Mouse (Mus musculus) lung, postnatal 0 days (tissue): ENCODE results near the gene Gm10717. TPM values are rescaled to one million over a fixed set of nuclear protein-coding genes. Genes with fewer than 3 reads are reported as not detected.
"Not testable (repeated sequence)": the region's sequence is repeated elsewhere in the genome, so short reads cannot be mapped to it uniquely, and the experiment has no call there.

Experiments
- ATAC-seq: fragments of 200-750 bp; cut with Nextera tagmentation; 2 replicates; pipeline ENCODE4 v1.8.0; 2017; ENCODE audit warnings: moderate library complexity
- DNase-seq: peaks from one replicate; pipeline ENCODE4 v3.0.0-alpha.2; 2016; ENCODE audit warnings: low spot score
- H3K27ac ChIP-seq: fragments of 300-500 bp; sonication (generic); 2 replicates; pipeline ENCODE4 v1.5.1; 2014; ENCODE audit warnings: antibody characterized with exemption, mild to moderate bottlenecking, low read length, mixed read lengths
- H3K27me3 ChIP-seq: fragments of 300-500 bp; sonication (generic); replicated peaks from 2 replicates; pipeline ENCODE4 v1.6.1; 2014; ENCODE audit warnings: low read length, mixed read lengths; ENCODE audit not compliant: insufficient read depth
- H3K36me3 ChIP-seq: fragments of 300-500 bp; sonication (generic); 2 replicates; pipeline ENCODE4 v1.6.1; 2014; ENCODE audit warnings: low read length, mixed read lengths; ENCODE audit not compliant: insufficient read depth
- H3K4me1 ChIP-seq: fragments of 300-500 bp; sonication (generic); 2 replicates; pipeline ENCODE4 v1.6.1; 2014; ENCODE audit warnings: antibody characterized with exemption, low read depth, low read length, mixed read lengths; ENCODE audit not compliant: insufficient read depth
- H3K4me2 ChIP-seq: fragments of 300-500 bp; sonication (generic); replicated peaks from 2 replicates; pipeline ENCODE4 v1.6.1; 2014; ENCODE audit warnings: low read depth, mild to moderate bottlenecking, low read length, moderate library complexity, mixed read lengths
- H3K4me3 ChIP-seq: fragments of 300-500 bp; sonication (generic); 2 replicates; pipeline ENCODE4 v1.5.1; 2014; ENCODE audit warnings: low read depth, low read length
- H3K9ac ChIP-seq: fragments of 300-500 bp; sonication (generic); replicated peaks from 2 replicates; pipeline ENCODE4 v1.6.1; 2014; ENCODE audit warnings: low read depth, mild to moderate bottlenecking
- H3K9me3 ChIP-seq: fragments of 300-500 bp; sonication (generic); 2 replicates; pipeline ENCODE4 v1.6.1; 2016; ENCODE audit warnings: low read length, mixed read lengths
- WGBS: fragments of 180-500 bp; shearing (Covaris S2); extraction: QIAGEN DNeasy Blood & Tissue Kit; methylation state at CpG from one replicate; pipeline ENCODE4 v1.1.7; 2014; 5-methylcytosine and 5-hydroxymethylcytosine counted together
- polyA plus RNA-seq: library from polyadenylated mRNA; unstranded; fragments of >200 nt; fragmentation: Nextera tagmentation; extraction: Ambion mirVana; gene quantifications from 2 replicates; pipeline ENCODE4 v1.2.1, GENCODE M21; 2015

Gm10717 gene
- polyA plus RNA-seq = 1.1 and 1.8 TPM in 2 replicates

DNA sequence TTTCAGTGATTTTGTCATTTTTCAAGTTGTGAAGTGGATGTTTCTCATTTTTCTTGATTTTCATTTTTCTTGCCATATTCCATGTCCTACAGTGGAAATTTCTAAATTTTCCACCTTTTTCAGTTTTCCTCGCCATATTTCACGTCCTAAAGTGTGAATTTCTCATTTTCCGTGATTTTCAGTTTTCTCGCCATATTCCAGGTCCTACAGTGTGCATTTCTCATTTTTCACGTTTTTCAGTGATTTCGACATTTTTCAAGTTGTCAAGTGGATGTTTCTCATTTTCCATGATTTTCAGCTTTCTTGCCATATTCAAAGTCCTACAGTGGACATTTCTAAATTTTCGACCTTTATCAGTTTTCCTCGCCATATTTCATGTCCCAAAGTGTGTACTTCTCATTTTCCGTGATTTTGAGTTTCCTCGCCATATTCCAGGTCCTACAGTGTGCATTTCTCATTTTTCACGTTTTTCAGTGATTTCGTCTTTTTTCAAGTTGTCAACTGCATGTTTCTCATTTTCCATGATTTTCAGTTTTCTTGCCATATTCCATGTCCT lies at the start of gene Gm10717:
Gene Gm10717, plus strand, starts transcription at position 506 of the 556 bp plus-strand sequence.
- H3K9me3 ChIP-seq, ATAC-seq, DNase-seq, H3K4me2 ChIP-seq, H3K4me1 ChIP-seq, H3K4me3 ChIP-seq, H3K9ac ChIP-seq, H3K27ac ChIP-seq, H3K27me3 ChIP-seq, H3K36me3 ChIP-seq: not testable (repeated sequence)
- 75% methylated on average over 12 of the region's 12 CpGs for WGBS

- H3K9ac ChIP-seq, H3K4me1 ChIP-seq, H3K27me3 ChIP-seq, H3K4me2 ChIP-seq, H3K27ac ChIP-seq, ATAC-seq, H3K4me3 ChIP-seq, H3K9me3 ChIP-seq, H3K36me3 ChIP-seq: not testable (repeated sequence)
- peak; percentile 4 for DNase-seq
- 66% methylated on average over 12 of the region's 12 CpGs for WGBS
These were observed 24.7 kb upstream of the Gm10717 start, which contains the start of gene Gm10722 for GRCm38 (mm10) chr9:3000445-3000972. Gm10722 (plus strand) TSS chr9:3000922.

DNA sequence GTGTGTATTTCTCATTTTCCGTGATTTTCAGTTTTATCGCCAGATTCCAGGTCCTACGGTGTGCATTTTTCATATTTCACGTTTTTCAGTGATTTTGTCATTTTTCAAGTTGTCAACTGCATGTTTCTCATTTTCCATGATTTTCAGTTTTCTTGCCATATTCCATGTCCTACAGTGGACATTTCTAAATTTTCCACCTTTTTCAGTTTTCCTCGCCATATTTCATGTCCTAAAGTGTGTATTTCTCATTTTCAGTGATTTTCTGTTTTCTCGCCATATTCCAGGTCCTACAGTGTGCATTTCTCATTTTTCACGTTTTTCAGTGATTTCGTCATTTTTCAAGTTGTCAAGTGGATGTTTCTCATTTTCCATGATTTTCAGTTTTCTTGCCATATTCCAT lies 24.2 kb upstream of the Gm10717 start:
- DNase-seq, H3K27me3 ChIP-seq, ATAC-seq, H3K4me3 ChIP-seq, H3K4me1 ChIP-seq, H3K9me3 ChIP-seq, H3K4me2 ChIP-seq, H3K9ac ChIP-seq, H3K36me3 ChIP-seq, H3K27ac ChIP-seq: not testable (repeated sequence)
- 65% methylated on average over 8 of the region's 8 CpGs for WGBS

- H3K9me3 ChIP-seq, H3K4me1 ChIP-seq, H3K27ac ChIP-seq, H3K9ac ChIP-seq, H3K4me2 ChIP-seq, H3K4me3 ChIP-seq, H3K36me3 ChIP-seq, H3K27me3 ChIP-seq: not testable (repeated sequence)
- ATAC-seq (peak; percentile 73), DNase-seq (peak; percentile 9)
- WGBS = 55% methylated on average over 8 of the region's 11 CpGs
These were observed 23.1 kb upstream of the Gm10717 start for GRCm38 (mm10) chr9:3001948-3002659.

DNA sequence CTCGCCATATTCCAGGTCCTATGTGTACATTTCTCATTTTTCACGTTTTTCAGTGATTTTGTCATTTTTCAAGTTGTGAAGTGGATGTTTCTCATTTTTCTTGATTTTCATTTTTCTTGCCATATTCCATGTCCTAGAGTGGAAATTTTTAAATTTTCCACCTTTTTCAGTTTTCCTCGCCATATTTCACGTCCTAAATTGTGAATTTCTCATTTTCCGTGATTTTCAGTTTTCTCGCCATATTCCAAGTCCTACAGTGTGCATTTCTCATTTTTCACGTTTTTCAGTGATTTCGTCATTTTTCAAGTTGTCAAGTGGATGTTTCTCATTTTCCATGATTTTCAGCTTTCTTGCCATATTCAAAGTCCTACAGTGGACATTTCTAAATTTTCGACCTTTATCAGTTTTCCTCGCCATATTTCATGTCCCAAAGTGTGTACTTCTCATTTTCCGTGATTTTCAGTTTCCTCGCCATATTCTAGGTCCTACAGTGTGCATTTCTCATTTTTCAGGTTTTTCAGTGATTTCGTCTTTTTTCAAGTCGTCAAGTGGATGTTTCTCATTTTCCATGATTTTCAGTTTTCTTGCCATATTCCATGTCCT lies 22.3 kb upstream of the Gm10717 start, which contains the start of gene Gm11168:
Gene Gm11168, plus strand, starts transcription at position 553 of the 603 bp plus-strand sequence.
- DNase-seq, H3K36me3 ChIP-seq, ATAC-seq, H3K27me3 ChIP-seq, H3K27ac ChIP-seq, H3K9me3 ChIP-seq, H3K4me1 ChIP-seq, H3K9ac ChIP-seq, H3K4me2 ChIP-seq, H3K4me3 ChIP-seq: not testable (repeated sequence)
- WGBS = 76% methylated on average over 6 of the region's 14 CpGs

DNA sequence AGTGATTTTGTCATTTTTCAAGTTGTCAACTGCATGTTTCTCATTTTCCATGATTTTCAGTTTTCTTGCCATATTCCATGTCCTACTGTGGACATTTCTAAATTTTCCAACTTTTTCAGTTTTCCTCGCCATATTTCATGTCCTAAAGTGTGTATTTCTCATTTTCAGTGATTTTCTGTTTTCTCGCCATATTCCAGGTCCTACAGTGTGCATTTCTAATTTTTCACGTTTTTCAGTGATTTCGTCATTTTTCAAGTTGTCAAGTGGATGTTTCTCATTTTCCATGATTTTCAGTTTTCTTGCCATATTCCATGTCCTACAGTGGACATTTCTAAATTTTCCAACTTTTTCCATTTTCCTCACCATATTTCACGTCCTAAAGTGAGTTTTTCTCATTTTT lies 19.0 kb upstream of the Gm10717 start:
- not testable (repeated sequence) for H3K27ac ChIP-seq, H3K9ac ChIP-seq, H3K36me3 ChIP-seq, H3K9me3 ChIP-seq, DNase-seq, H3K4me3 ChIP-seq, H3K4me1 ChIP-seq, ATAC-seq, H3K4me2 ChIP-seq, H3K27me3 ChIP-seq
- WGBS = 80% methylated on average over 1 of the region's 5 CpGs

- peak; percentile 58 for ATAC-seq
- not testable (repeated sequence) for H3K27ac ChIP-seq
- 65% methylated on average over 7 of the region's 8 CpGs for WGBS
These were observed 18.6 kb upstream of the Gm10717 start for GRCm38 (mm10) chr9:3006636-3007035.

GRCm38 (mm10) chr9:3007272-3007671 lies 17.9 kb upstream of the Gm10717 start:
- WGBS = 79% methylated on average over 7 of the region's 9 CpGs
- DNase-seq (peak; percentile 5), ATAC-seq (peak; percentile 15; the same call in 1 of the 2 replicates)
- not testable (repeated sequence) for H3K4me1 ChIP-seq, H3K9me3 ChIP-seq, H3K36me3 ChIP-seq, H3K27me3 ChIP-seq, H3K9ac ChIP-seq, H3K27ac ChIP-seq, H3K4me2 ChIP-seq, H3K4me3 ChIP-seq

More at GRCm38 (mm10) chr9:3006636-3007035, 18.6 kb upstream of the Gm10717 start:
- H3K4me1 ChIP-seq, H3K27me3 ChIP-seq, DNase-seq, H3K4me3 ChIP-seq, H3K9ac ChIP-seq, H3K9me3 ChIP-seq, H3K4me2 ChIP-seq, H3K36me3 ChIP-seq: not testable (repeated sequence)

DNA sequence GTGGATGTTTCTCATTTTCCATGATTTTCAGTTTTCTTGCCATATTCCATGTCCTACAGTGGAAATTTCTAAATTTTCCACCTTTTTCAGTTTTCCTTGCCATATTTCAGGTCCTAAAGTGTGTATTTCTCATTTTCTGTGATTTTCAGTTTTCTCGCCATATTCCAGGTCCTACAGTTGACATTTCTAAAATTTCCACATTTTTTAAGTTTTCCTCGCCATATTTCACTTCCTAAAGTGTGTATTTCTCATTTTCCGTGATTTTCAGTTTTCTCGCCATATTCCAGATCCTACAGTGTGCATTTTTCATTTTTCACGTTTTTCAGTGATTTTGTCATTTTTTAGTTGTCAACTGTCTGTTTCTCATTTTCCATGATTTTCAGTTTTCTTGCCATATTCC lies 15.9 kb upstream of the Gm10717 start:
- not testable (repeated sequence) for H3K4me3 ChIP-seq, H3K27me3 ChIP-seq, H3K4me2 ChIP-seq, H3K36me3 ChIP-seq, DNase-seq, H3K9me3 ChIP-seq, H3K27ac ChIP-seq, H3K9ac ChIP-seq, H3K4me1 ChIP-seq
- ATAC-seq = peak; percentile 27; the same call in 1 of the 2 replicates
- no CpG with 5 or more reads among the region's 5 CpGs for WGBS
